Mouse (Mus musculus) left cerebral cortex, postnatal 14 days (tissue): ENCODE results near the gene Abcb9. TPM values are rescaled to one million over a fixed set of nuclear protein-coding genes. Genes with fewer than 3 reads are reported as not detected.

Source experiments
- DNase-seq, 2 experiments: peaks; one replicate each; pipeline ENCODE4 v3.0.0; 2021 to 2022; ENCODE audit warnings: low spot score in 2 of 2, mixed read lengths in 1 of 2
- intact Hi-C: fragments of 180-260 bp; cut with DNase I; formaldehyde crosslinking; loops from one replicate; pipeline ENCODE4 v1.15.1; 2025
- total RNA-seq, 2 experiments: library from RNA; stranded (reverse); gene quantifications; 2 replicates each; pipeline ENCODE4 v1.2.3; 2021

The Abcb9 gene
- total RNA-seq, 2 experiments from 2014 or later = 57.5 to 58.4 TPM

DNA sequence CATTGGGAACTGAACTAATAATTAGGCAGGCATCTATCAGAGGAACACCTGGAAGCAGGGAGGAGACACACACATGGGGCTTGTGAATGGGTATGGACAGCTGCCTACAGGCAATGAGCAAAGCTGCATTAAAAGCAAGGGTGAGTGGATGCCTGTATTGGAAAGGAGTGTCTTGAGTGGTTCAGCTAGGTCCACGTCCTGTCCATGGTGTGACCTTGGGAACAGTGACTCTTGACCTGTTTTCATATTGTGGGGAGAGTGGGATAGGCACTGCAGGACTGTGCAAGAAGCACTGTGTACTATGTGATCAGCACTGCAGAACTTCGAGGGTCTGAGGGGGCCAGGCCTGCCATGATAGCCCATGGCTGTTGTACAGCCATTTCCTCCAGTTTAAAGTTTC lies 3.3 kb upstream of the Abcb9 start:
- intact Hi-C loops = no loop called here
- no peak for DNase-seq

DNA sequence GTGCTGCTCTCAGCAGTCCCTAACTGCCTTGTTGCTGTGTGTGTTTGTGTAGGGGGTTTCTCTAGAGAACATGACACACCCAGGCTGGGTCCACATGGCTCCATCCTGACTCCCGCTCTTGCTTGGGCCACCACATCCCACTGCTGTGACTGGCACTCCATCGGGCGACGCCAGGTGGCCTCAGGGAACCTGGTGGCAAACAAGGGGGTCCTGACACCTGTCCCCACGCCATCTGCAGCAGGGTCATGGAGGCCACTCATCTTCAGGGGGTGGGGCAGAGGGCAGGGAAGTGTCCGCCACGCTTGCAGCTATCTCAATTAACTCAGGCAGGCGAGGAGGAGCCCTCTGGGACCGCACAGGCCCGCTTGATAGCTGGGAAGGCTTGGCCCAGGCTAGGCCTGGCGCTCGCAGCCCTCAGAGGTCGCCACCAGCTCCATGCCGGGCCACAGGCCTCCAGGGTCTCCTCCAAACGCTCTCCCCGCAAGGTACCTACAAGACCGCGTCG lies 469 bp downstream of the Abcb9 start:
- no peak for DNase-seq

DNA sequence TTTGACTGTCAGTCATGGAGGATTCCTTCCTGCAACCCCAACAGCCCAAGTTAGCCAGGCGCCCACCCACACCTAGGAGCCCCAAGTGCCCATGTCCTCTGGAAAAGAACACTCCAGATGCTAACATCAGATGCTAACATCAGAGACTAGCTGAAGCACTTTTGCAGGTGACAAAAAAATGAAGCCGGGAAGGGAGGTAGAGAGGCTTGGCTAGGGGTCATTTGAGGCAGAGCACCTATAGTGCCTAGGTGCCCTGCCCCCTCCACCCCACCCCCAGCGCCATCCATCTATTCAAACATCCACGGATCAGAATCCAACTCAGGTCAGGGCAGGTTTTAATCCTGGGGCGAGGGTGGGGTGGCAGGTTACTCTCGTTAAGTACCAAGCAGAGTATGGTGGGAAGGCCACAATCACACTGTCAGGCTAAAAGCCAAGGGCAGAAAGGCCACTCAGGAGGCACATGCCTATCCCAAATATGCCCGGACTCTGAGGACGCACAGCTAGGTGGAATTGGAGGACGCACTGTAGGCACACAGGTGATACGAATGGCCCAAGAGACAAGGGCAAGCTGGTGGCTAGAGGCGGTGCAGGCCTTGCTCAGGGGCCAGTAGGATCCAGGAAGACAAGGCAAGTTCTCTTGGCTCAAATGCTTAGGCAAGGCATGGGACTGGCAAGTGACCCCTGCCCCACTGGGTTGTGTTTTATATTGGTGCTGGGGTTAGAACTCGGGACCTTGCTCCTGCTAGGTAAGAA lies 1.6 kb downstream of the Abcb9 start:
- intact Hi-C loops = loop anchor here (5.0 kb wide), 1 partner anchor 147 kb away; no protein-coding TSS in a partner anchor
- DNase-seq = no peak

More for the DNA sequence above, 469 bp downstream of the Abcb9 start:
- intact Hi-C loops = no loop called here

DNA sequence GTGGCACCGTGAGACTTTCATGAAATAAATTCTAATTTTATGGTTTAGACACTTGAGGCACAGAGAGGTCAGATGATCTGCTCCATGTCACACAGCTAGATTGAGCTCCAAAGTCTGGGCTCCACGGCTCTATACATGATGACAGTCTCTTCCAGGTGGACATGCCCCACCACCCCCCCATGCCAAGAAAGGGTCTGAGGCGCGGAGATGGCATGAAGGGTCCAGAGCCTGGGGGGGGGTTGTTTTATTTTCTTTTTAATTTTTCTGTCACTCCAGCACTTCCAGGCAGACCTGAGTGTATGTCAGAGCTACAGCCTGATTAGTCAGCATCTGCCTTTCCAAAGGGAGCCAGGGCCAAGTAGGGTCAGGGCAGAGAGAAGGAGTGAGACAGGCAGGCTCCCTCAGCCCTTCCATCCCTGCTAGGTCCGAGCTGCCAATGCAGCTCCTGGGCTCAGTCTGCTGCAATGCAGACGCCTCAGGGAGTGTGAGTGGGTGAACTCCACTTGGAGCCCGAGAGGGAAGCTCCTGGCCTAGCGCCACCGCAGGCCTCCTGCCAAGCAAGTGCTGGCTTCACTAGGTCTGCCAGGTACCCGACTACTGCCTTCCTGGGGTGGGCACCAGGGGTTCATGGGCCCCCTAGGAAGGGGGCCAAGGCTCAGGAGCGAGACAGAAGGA lies 2.3 kb downstream of the Abcb9 start:
- peak; percentile 84 to 87 for DNase-seq
- intact Hi-C loops = loop anchor here (5.0 kb wide), 1 partner anchor 146 kb away; no protein-coding TSS in a partner anchor

DNA sequence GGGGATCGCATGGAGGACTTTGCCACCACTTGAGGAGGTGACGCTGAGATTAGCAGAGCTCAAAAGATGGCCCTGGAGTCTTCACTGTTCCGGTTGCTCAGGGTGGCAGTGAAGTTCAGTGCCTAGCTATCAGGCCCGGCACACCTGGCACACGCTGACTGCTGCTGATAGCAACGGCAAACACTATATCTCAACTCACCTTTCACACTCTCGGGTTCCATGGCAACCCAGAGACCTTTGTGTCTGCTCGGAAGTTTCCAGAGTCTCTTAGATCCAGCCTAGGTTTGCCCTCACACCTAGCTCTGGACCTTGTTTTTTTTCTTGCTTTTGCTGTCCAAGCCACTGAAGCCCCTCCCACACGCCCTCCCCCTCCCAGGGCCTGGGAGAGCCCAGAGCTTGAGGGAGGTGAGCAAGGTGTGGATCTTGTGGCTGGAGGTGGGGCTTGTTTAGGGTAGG lies 3.6 kb downstream of the Abcb9 start:
- intact Hi-C loops = loop anchor here (5.0 kb wide), 1 partner anchor 145 kb away; no protein-coding TSS in a partner anchor
- no peak for DNase-seq

DNA sequence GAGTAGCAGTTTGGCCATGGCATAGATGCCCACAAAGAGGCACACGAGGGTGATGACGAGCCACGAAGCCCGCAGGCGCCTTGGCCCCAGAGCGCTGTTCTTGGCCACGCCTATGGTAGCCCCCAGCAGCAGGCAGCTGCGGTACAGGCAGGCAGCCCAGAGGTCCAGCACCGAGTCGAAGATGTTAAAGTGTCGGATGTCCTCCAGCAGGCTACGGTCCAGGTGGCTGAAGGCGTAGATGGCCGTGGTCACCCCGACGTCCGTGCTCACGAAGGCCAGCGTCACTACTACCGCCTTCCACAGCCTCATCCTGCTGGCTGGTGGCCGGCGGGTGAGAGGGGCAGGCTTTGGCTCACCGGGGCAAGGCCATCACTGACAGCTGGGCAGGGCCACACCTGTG lies 5.7 kb downstream of the Abcb9 start:
- intact Hi-C loops = loop anchor here (5.0 kb wide), 1 partner anchor 143 kb away; no protein-coding TSS in a partner anchor
- DNase-seq = no peak

DNA sequence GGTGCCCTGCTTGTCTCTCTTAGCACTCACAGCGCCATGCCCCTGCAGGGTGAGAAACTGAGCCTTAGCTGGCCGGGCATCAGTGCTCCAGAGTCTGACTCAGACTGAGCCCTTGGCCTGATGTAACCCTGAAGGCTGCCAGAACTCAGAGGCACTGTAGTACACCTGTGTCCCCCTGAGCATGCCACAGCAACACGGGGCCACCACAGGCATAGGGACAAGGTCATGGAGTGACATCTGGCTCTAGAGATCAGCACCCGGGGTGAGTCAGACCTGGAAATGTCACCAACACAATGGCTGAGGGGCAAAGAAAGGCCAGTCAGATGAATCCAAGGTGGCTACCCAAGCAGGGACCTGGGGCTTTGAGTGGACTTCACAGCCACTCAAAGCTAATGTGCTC lies 8.7 kb downstream of the Abcb9 start:
- intact Hi-C loops = no loop called here
- no peak for DNase-seq

DNA sequence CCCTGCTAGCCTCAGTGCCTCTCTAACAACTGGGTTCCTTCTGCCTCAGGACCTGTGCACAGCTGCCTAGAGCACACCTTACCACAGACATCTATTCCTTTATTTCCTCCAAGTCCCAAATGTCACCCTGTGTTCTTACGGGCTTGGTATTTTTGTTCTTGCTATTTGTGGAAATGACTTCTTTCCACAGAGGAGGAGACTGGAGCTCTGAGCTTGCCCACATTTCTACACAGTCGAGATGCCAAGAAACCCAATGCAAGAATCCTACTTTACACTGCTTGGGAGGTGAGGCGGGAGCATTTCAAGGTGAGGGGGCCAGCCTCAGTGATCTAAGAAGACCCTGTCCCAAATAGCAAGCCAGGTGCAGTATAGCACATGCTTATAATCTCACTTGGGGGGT lies 10.1 kb downstream of the Abcb9 start:
- peak in 1 of 2 experiments; percentile 41 for DNase-seq

DNA sequence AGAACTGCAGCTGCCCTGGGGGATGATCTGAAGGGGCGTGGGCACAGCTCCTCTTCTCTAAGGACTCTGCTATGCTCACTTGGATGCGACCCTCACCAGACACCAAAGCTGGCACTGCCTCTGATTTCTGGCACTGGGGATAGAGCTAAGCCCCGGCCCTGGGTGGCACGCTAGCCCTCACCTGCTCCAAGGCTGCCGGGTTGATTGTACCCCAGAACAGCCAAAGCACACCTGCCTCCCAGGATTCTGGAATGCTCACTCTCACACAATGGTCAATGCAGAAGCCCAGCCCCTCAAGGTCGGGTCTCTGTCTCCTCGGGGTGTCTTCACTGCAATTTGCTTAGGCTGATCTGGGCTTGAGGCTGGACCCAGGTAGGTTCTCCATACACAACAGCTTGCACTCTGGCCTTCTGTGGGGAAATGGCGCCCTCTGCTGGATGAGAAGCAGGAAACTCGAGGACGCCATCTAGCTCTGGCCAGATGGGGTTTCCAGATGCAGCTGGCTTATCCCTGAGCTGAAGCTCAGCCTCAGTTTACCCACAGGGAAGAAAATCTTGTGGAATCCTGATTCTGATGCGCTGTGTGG lies 10.9 kb downstream of the Abcb9 start:
- peak; percentile 76 to 86 for DNase-seq
- intact Hi-C loops = loop anchor here (1.0 kb wide), 1 partner anchor 83 kb away; no protein-coding TSS in a partner anchor

More for the DNA sequence above, 10.1 kb downstream of the Abcb9 start:
- intact Hi-C loops = no loop called here

DNA sequence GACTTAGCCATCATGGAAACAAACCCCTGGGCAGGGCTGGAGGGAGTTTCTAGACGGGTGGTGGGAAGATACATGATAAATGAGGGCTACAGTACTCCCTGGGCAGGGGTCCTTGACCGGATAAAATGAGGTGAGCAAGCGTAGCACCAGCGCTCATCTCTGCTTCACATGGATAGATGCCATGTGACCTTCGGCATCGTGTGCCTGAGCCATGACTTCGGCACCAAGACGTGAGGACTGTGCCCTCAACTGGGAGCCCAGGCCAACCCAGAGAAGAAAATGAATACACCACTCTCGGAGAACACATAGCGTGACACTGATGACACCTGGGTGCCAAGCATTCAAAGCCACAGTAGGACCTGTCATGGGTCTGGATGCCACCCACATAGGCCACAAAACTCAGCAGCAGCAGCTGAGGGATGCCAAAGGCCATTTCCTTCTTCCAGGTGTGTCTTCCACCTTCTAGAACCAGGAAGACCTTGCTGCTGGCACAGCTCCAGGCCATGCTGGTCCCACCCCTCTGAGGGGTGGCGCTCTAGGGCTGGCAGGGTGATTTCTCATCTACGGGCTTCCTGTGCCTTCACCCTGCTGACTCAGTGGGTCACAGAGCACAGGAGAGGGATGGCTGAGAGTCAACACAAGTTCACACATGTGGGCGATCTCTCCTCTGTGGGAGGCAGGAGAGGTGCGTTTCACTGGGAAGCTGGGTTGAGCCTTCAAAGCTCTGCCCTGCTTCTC lies 11.6 kb downstream of the Abcb9 start:
- no peak for DNase-seq
- intact Hi-C loops = loop anchor here (1.0 kb wide), 1 partner anchor 83 kb away; no protein-coding TSS in a partner anchor

DNA sequence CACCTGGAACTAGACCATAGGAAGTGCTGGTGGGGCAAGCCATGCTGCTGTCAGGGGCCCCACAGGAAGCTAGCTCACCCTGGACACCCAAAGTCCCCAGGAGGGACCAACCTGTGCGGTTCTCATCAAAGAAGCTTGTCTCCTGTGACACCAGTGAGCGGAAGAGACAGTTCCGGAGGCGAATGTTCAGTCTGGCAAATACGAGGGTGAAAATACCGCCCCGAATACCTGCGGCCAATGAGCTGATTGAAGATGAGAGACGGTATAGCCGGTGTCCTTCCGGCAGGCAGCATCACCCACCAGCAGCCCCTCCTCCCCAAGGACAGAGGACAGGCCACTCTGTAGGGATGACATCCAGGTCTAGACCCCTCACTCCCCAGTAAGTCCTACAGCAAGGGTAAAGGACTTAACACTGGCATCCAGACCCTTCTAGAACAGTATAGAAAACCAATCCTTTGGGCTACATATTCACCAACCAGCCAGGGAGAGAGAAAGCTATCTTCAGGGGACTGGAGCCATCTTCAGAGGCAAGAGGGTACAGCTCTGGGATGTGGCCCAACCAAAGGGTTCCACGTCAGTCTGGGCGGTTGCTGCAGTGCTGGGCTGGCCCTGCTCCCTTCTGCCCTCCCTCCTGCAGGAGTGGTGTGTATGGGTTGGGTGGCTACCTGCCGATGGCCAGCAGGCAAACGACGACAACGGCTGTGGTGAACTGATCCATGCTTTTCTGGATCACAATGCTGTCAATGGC lies 12.5 kb downstream of the Abcb9 start:
- intact Hi-C loops = no loop called here
- no peak for DNase-seq

DNA sequence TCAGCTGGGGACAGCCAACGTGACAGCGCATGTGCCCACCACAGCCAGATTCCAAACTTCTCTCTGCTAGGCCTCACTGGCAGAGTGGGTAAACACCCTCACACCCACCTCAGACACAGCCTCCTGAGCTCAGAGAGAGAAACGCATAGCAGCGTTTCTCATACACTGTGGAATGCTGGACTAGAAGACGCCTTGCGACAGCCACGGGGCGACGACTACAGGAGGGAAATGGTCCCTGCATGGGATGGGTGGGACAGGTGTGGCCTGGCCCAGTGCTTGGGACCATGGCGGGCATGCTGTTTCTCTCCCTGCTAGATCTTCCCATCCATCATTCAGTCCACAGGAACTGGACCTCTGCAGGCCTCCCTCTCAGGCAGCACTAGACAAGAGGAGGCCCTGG lies 13.2 kb downstream of the Abcb9 start:
- DNase-seq = no peak
- intact Hi-C loops = no loop called here

DNA sequence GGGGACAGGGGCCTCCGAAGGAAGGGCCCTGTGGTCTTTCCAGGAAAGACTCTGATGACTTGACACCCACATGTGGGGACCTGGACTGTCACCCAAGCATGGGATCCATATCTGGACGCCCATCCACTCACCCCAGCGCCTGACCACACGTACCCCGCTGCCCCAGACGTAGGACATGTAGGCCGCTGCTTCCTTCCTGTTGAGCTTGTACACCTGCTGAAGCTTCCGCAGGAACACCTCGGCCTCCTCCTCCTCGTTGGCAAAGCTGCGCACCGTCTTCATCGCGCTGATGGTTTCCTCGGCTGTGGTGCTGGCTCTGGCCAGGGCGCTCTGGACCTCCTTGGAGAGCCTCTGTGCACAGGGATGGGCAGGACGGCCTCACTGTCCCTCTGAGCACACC lies 15.7 kb downstream of the Abcb9 start:
- no peak for DNase-seq
- intact Hi-C loops = no loop called here

DNA sequence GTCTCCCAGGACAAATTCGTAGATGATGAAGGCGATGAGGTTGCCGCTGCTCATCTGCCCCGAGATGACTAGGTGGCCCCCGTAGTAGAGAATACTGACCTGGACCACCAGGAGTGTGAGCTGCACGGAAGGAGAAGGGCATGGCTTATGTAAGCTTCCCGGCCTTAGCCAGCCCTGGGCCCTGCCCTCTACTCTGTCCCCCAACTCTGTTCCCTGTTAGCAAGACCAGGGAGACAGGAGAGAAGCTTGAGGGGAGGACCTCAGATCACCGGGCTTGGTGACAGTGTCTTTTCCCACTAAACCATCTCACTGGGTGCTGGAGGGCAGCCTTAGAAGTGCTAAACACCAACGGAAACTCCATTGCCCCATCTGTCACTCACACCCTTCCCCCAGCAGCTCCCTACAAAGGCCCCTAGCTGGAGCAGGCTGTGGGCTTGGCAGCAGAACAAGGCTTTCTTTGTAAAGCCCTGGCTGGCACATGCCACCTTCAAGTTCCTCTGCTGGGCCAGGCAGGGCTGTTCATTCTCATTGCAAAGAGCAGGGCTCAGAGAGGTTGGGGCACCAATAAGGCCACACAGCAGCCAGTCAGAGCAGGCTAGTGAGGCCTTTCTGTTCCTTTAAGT lies 16.7 kb downstream of the Abcb9 start:
- peak; percentile 67 to 81 for DNase-seq
- intact Hi-C loops = no loop called here

DNA sequence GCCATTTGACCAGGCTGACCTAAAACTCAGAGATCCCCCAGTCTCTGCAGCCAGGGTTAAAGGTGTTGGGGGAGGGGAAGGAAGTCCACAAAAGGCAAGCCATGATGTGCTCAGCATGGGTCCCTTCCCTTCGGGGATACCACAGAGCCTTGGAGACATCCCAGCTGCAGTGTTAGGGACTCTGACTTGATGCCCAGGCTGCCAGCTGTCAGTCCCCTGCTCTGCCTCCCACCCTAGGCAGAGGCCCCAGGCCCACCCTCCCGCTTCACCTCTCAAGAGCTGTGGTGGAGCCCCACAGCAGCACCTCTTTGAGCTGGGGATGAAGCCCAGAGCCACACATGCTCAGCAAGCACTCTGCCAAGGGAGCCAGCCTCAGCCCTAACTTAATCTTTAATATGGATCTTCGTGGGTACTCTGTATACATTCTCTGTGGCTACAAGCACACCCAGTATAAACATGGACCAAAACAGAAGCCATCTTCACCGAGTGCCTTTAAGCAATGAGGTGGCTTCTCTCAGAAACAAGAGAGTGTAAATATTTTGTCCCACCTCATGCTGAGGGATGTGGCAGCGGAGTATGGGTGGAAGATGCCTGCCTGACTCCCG lies 17.6 kb downstream of the Abcb9 start:
- intact Hi-C loops = no loop called here
- DNase-seq = no peak

DNA sequence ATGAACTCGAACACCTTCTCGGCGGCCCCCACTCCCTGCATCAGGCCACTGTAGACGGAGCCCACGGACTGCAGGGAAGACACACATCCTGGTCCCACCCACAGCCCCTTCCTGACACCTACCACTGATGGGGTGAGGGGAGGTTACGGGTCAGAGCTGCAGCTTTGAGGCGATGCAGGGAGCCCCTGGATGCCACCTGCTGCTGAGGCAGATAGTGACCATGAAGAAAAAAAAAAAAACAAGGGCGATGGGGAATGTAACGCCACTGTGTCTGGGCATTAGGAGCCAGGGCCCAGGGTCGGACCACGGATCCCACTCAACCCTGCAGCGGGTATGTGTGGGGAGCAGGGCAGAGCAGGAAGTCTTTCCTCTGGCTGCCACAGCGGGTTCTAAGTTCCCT lies 18.4 kb downstream of the Abcb9 start:
- no peak for DNase-seq
- intact Hi-C loops = no loop called here

DNA sequence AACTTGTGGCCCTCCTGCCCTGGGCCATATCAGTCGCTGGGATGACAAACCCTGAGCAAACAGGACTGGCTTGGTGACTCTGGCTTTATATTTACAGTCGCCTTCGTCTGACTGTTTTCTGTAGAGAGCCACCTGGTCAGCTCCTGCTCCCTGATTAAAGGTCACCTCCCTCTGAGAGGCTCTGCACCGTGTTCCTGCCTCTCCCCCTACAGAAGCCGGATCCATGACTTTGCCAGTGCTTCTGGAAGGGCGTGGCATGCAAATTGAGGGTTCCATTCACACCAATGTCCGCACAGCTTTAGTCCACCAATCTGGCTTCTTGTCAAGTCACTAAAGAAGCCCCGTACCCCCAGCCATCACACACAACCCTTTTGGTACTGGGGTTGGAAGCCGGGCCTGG lies 19.0 kb downstream of the Abcb9 start:
- DNase-seq = no peak
- intact Hi-C loops = no loop called here

DNA sequence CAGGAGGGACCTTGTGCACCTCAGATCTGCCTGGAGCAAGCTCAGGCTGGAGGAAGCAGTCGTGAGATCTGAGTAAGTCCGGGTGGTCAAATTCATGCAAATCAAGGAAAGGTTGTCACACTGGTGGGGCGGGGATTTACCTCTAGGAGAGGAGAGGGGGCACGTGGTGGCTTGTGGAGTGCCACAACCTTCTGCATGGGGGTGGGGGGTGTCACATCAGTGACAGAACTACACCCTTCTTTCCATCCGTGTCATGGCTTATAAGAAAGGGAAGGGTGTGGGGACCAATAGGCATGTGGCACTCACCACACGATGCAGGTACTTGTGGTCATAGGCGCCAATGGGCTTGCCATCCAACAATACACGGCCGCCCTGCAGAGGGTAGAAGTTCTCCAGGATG lies 19.9 kb downstream of the Abcb9 start:
- intact Hi-C loops = no loop called here
- DNase-seq = no peak
